In the genomic region with DNA sequence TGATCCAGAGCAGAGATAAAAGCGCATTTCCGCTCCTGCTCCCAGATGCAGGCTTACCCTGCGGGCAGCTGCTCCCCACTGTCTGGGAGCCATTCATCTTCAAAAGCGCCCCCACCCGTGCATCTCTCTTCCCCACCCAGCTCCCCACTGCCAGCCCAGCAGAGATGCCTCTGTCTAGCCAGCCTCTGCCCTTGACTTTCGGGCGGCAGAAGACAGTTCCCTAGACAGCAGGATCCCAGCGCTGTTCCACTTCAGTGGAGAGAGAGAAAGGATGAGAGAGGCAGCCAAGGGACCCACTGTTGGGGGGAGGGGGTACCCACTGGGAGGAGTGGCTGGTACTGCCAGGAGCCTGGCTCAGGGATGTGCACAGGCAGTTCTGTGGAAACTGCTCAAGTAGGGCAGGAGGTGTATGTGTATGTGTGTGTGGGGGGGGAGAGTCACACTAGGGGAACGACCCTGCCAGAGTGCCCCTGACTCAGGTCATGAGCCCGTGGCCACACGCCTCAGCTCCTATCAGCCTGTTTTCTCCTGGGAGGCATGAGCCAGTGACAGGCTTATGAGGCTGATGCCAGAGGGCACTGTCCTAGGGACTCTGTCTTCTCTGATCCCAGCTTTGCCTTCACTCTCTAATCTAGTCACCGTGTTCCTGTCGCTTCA, we compare ENCODE assay signal across 8 mouse cellular contexts. TPM values are rescaled to one million over a fixed set of nuclear protein-coding genes. Genes with fewer than 3 reads are reported as not detected.
DNase-seq lines count a peak whose midpoint lies in the region; ATAC-seq lines count a peak whose summit lies in the region.

No protein-coding gene starts in this region.

- intact Hi-C loops in gastrocnemius, postnatal 36 days (cut with DNase I): no loop called here

- 24% methylated on average over 13 of the region's 13 CpGs for WGBS in lung, embryonic 16.5 days
- 12% methylated on average over 13 of the region's 13 CpGs for WGBS in hindbrain, embryonic 11.5 days
- 12% methylated on average over 13 of the region's 13 CpGs for WGBS in neural tube, embryonic 13.5 days

- H3K4me3 ChIP-seq in lung, embryonic 16.5 days (ENCODE audit: low read length): no peak overlapping the region
- H3K4me3 ChIP-seq in hindbrain, embryonic 11.5 days (ENCODE audit: low read depth, low read length): no peak overlapping the region
- no peak overlapping the region for H3K4me3 ChIP-seq in neural tube, embryonic 13.5 days

- peak; percentile 58 for DNase-seq in adrenal gland, postnatal 10 days
- DNase-seq in adrenal gland, postnatal 4 days (ENCODE audit: low spot score in 2 of 2): no peak
- DNase-seq in lung, postnatal 25 days (ENCODE audit: low spot score): no peak
- DNase-seq in hindbrain, embryonic 11.5 days (ENCODE audit: low spot score): peak; percentile 55
- DNase-seq in gastrocnemius, postnatal 10 days: no peak
- no peak for DNase-seq in gastrocnemius, postnatal 36 days

- H3K9ac ChIP-seq in lung, embryonic 16.5 days (ENCODE audit: low read length): peak overlapping the region; percentile 23; the same call in 1 of the 2 replicates
- H3K9ac ChIP-seq in hindbrain, embryonic 11.5 days (ENCODE audit: low read depth, low read length): peak overlapping the region; percentile 32; the same call in 1 of the 2 replicates
- peak overlapping the region; percentile 61 for H3K9ac ChIP-seq in neural tube, embryonic 13.5 days

- no peak overlapping the region for H3K27ac ChIP-seq in lung, embryonic 16.5 days (ENCODE audit: low read length)
- peak overlapping the region; percentile 79 for H3K27ac ChIP-seq in hindbrain, embryonic 11.5 days (ENCODE audit: low read depth, low read length)
- H3K27ac ChIP-seq in neural tube, embryonic 13.5 days (replicated peaks): peak overlapping the region; percentile 96

- ATAC-seq in lung, embryonic 16.5 days (ENCODE audit: low read depth): no peak
- ATAC-seq in hindbrain, embryonic 11.5 days (ENCODE audit: low FRiP score): peak; percentile 53
- peak; percentile 76 for ATAC-seq in neural tube, embryonic 13.5 days (ENCODE audit: low read depth)

- H3K27me3 ChIP-seq in lung, embryonic 16.5 days (ENCODE audit: control insufficient read depth, insufficient read depth, low read depth, low read length): no peaks in the 10 kb centered on the region
- peaks cover 4% of the 10 kb centered on the region; the same call in 1 of the 2 replicates for H3K27me3 ChIP-seq in hindbrain, embryonic 11.5 days (ENCODE audit: control insufficient read depth, insufficient read depth, low read length)
- H3K27me3 ChIP-seq in neural tube, embryonic 13.5 days: no peaks in the 10 kb centered on the region; the same call in 1 of the 2 replicates

- no peaks in the 10 kb centered on the region for H3K9me3 ChIP-seq in lung, embryonic 16.5 days (ENCODE audit: control insufficient read depth, low read length)
- H3K9me3 ChIP-seq in hindbrain, embryonic 11.5 days (ENCODE audit: control insufficient read depth, low read length): no peaks in the 10 kb centered on the region
- H3K9me3 ChIP-seq in neural tube, embryonic 13.5 days: no peaks in the 10 kb centered on the region

- peaks cover 49% of the 10 kb centered on the region for H3K4me1 ChIP-seq in lung, embryonic 16.5 days (replicated peaks; ENCODE audit: control insufficient read depth, insufficient read depth, low read length)
- H3K4me1 ChIP-seq in hindbrain, embryonic 11.5 days (replicated peaks; ENCODE audit: control insufficient read depth, insufficient read depth, low read length): peaks cover 16% of the 10 kb centered on the region
- peaks cover 79% of the 10 kb centered on the region for H3K4me1 ChIP-seq in neural tube, embryonic 13.5 days (replicated peaks)

- H3K36me3 ChIP-seq in lung, embryonic 16.5 days (ENCODE audit: control insufficient read depth, insufficient read depth, low read length): no peaks in the 10 kb centered on the region
- no peaks in the 10 kb centered on the region for H3K36me3 ChIP-seq in hindbrain, embryonic 11.5 days (ENCODE audit: control insufficient read depth, insufficient read depth, low read length)
- H3K36me3 ChIP-seq in neural tube, embryonic 13.5 days: no peaks in the 10 kb centered on the region

- no peak overlapping the region for H3K4me2 ChIP-seq in lung, embryonic 16.5 days (ENCODE audit: low read depth, low read length)
- peak overlapping the region; percentile 17; the same call in 1 of the 2 replicates for H3K4me2 ChIP-seq in hindbrain, embryonic 11.5 days (replicated peaks; ENCODE audit: low read depth, low read length)
- H3K4me2 ChIP-seq in neural tube, embryonic 13.5 days: peak overlapping the region; percentile 27

RNA-seq across cellular contexts. Expression of a gene that starts 7.3 kb away (rescaled TPM):
- 10 to 100 TPM; 40.8 to 44.7 TPM for total RNA-seq in adrenal gland, postnatal 10 days (2021)
- total RNA-seq in adrenal gland, postnatal 4 days (2021): 10 to 100 TPM; 39.7 to 43.6 TPM
- polyA plus RNA-seq in lung, embryonic 16.5 days (2015; fragmentation: Nextera tagmentation; extraction: Ambion mirVana): 13.3 TPM in 2 replicates
- 2.4 and 2.8 TPM in 2 replicates for polyA plus RNA-seq in hindbrain, embryonic 11.5 days (2014; fragmentation: Nextera tagmentation; extraction: Ambion mirVana)
- polyA plus RNA-seq in neural tube, embryonic 13.5 days (2015; fragmentation: Nextera tagmentation; extraction: Ambion mirVana): 16.1 and 17.2 TPM in 2 replicates
- total RNA-seq in gastrocnemius, postnatal 10 days (2021): 10 to 100 TPM; 26.6 to 30.3 TPM
- total RNA-seq in gastrocnemius, postnatal 36 days (2021): 10 to 100 TPM in 1 of 2 experiments, 1 to 10 TPM in 1; 8.4 to 13.6 TPM

RNA-seq across cellular contexts. Expression of a gene that starts 8.1 kb away (rescaled TPM):
- total RNA-seq in adrenal gland, postnatal 10 days (2021): 1 to 10 TPM; 4.1 to 6.0 TPM
- total RNA-seq in adrenal gland, postnatal 4 days (2021): 1 to 10 TPM; 5.2 to 5.5 TPM
- 5.0 and 11.0 TPM in 2 replicates for polyA plus RNA-seq in lung, embryonic 16.5 days (2015; fragmentation: Nextera tagmentation; extraction: Ambion mirVana)
- polyA plus RNA-seq in hindbrain, embryonic 11.5 days (2014; fragmentation: Nextera tagmentation; extraction: Ambion mirVana): 0.32 and 0.43 TPM in 2 replicates
- polyA plus RNA-seq in neural tube, embryonic 13.5 days (2015; fragmentation: Nextera tagmentation; extraction: Ambion mirVana): 1.9 and 2.3 TPM in 2 replicates
- under 1 TPM in 1 of 2 experiments, not detected in 1; 0.81 TPM for total RNA-seq in gastrocnemius, postnatal 10 days (2021)
- total RNA-seq in gastrocnemius, postnatal 36 days (2021): under 1 TPM; 0.46 to 0.74 TPM

RNA-seq across cellular contexts. Expression of a gene that starts 34.6 kb away (rescaled TPM):
- total RNA-seq in adrenal gland, postnatal 10 days (2021): 10 to 100 TPM; 11.1 to 14.4 TPM
- 10 to 100 TPM; 18.0 TPM for total RNA-seq in adrenal gland, postnatal 4 days (2021)
- 17.9 and 19.6 TPM in 2 replicates for polyA plus RNA-seq in lung, embryonic 16.5 days (2015; fragmentation: Nextera tagmentation; extraction: Ambion mirVana)
- polyA plus RNA-seq in hindbrain, embryonic 11.5 days (2014; fragmentation: Nextera tagmentation; extraction: Ambion mirVana): 2.1 and 2.7 TPM in 2 replicates
- 3.7 TPM in 2 replicates for polyA plus RNA-seq in neural tube, embryonic 13.5 days (2015; fragmentation: Nextera tagmentation; extraction: Ambion mirVana)
- total RNA-seq in gastrocnemius, postnatal 10 days (2021): 1 to 10 TPM; 5.2 to 8.4 TPM
- total RNA-seq in gastrocnemius, postnatal 36 days (2021): 10 to 100 TPM in 1 of 2 experiments, 1 to 10 TPM in 1; 9.4 to 10.2 TPM

Comparison
In these comparisons a context has a peak if more than half of its experiments do, and no peak if none do; other contexts are left out.
1. DNase-seq: peak in adrenal gland, postnatal 10 days (single experiment) and hindbrain, embryonic 11.5 days (single experiment); none in adrenal gland, postnatal 4 days (0 of 2), lung, postnatal 25 days (single experiment), gastrocnemius, postnatal 10 days (single experiment) and gastrocnemius, postnatal 36 days (0 of 2).
2. Peak in every context shown above with its lines, with median percentiles within 50 percentile points of each other: H3K9ac ChIP-seq.